Mouse (Mus musculus): Measurements from ENCODE around the gene Bst1. TPM values are rescaled to one million over a fixed set of nuclear protein-coding genes. Genes with fewer than 3 reads are reported as not detected.

Gene Bst1
- polyA plus RNA-seq, 1 experiment: 5.6 TPM

DNA sequence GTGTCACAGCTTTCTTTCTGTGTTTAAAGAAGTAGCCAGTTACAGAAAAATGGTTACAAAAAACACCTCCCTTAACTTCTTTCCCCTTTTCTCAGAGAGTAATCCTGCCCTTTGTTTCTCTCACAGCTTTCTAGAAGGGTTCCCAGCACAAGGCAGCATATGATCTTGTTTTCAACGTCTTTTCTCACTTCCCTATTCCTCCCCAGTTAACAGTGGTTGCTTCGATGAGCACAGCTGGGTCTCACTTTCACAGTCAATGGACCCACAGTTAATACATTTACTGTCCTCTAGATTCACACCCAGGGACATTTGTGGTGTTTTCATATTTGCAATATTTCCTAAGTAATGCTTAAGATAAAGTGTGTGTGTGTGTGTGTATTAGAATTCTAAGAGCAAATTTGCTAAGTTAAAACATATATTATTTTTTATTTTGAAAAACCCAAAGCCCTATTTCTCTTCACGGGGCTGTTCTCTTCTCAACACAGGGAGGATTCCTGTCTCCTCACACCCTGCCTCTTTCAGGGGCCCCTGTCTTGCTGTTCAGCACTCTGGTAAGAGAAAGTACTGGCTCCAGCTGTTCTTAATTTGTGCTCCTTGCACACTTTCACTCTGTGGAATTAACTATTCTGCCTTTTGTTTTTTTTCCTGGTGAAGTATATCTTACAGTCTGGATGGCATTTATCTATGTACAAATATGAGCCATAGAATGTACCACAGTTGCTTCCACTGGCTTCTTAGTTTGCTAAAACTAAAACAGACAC lies 66.6 kb downstream of the Bst1 start:
- no peak; the same call in 1 of the 2 replicates for TF ChIP-seq POLR2A (IDR thresholded peaks at IDR 0.05; ENCODE audit: low read depth, low read length)
- no peak for TF ChIP-seq CTCF (IDR thresholded peaks at IDR 0.05; ENCODE audit: extremely low read depth, insufficient read depth, insufficient read length, insufficient replicate concordance)
- Histone ChIP-seq H3K27me3 (ENCODE audit: control insufficient read depth, insufficient read depth, low read length) (no peaks in the 10 kb centered on the region), H3K27ac (ENCODE audit: insufficient read depth, low read length) (peak overlapping the region; percentile 93), H3K4me1 (ENCODE audit: control insufficient read depth, insufficient read depth, insufficient read length) (peaks cover 33% of the 10 kb centered on the region), H3K4me3 (ENCODE audit: extremely low read depth, insufficient read depth, insufficient read length) (no peak overlapping the region), H3K36me3 (ENCODE audit: control insufficient read depth, insufficient read depth, low read length) (peaks cover 12% of the 10 kb centered on the region)
- 2% methylated on average over 3 of the region's 3 CpGs for WGBS
- DNase-seq (ENCODE audit: low read depth in 1 of 2, low spot score in 2 of 2): peak; percentile 50 to 77

DNA sequence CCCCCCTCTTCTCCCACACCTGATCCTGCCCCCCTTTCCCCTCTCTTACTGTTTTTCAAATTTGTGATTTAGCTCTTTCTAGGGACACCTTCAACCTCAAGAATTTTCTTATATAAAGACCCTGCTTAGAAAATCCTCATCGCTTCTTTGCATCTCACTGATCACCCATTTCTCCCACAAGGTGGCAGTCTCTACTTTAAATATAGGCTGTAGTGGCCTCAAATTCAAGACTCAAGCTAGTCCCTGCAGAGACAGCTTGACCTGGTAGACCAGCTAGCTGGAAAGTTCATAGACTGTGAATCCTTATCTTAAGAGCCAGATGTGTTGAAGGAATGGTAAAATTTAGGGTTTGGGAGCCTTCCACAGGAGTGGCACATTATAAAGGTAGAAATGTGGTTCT lies 73.7 kb downstream of the Bst1 start:
- WGBS: 33% methylated on average over 1 of the region's 1 CpGs
- TF ChIP-seq CTCF (IDR thresholded peaks at IDR 0.05; ENCODE audit: extremely low read depth, insufficient read depth, insufficient read length, insufficient replicate concordance) (no peak), POLR2A (IDR thresholded peaks at IDR 0.05; ENCODE audit: low read depth, low read length) (no peak)
- Histone ChIP-seq H3K4me3 (ENCODE audit: extremely low read depth, insufficient read depth, insufficient read length) (no peak overlapping the region), H3K27ac (ENCODE audit: insufficient read depth, low read length) (peak overlapping the region; percentile 39; the same call in 1 of the 2 replicates), H3K27me3 (ENCODE audit: control insufficient read depth, insufficient read depth, low read length) (no peaks in the 10 kb centered on the region), H3K4me1 (ENCODE audit: control insufficient read depth, insufficient read depth, insufficient read length) (peaks cover 7% of the 10 kb centered on the region), H3K36me3 (ENCODE audit: control insufficient read depth, insufficient read depth, low read length) (peaks cover 5% of the 10 kb centered on the region; the same call in 1 of the 2 replicates)
- DNase-seq (ENCODE audit: low read depth in 1 of 2, low spot score in 2 of 2): peak in 1 of 2 experiments; percentile 47

Other genes starting within 250 kb of the Bst1 start
- 0.58 TPM in 2 replicates for gene Cc2d2a, start 156.5 kb upstream of the Bst1 start, polyA plus RNA-seq (2012; rRNA removed)
- 13.0 and 13.9 TPM in 2 replicates for gene Fbxl5, start 2.8 kb downstream of the Bst1 start, polyA plus RNA-seq (2012; rRNA removed)
- gene Cd38, start 49.7 kb downstream of the Bst1 start, polyA plus RNA-seq (2012; rRNA removed): 37.3 and 38.9 TPM in 2 replicates
- gene Gm7879, start 94.3 kb downstream of the Bst1 start, polyA plus RNA-seq (2012; rRNA removed): 0.42 TPM in 1 of 2 replicates, not detected in the other
- not detected in 2 replicates for gene Fgfbp1, start 162.9 kb downstream of the Bst1 start, polyA plus RNA-seq (2012; rRNA removed)

Data from spleen, adult 2 months (tissue).